1 mouse cellular context compared by ENCODE assay signal in the genomic region with DNA sequence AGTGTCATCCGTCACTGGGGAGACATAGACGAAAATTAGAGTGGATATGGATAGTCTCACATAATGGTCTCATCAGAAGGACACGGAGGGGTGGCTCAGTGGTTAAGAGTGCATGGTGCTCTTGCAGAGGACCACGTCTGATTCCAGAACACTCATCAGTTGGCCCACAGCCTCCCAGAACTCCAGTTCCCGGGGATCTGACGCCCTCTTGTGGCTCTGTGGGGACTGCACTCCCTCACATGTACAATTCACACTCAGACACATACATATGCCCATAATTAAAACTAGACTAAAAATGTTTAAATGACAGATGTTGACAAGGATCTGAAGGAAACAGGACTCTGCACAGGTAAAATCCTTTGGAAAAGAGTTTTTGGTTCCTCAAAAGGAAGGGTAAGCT.
TF ChIP-seq lines count a peak whose summit lies in the region.

No protein-coding gene starts in this region.

TF ChIP-seq in MEL, 35 proteins besides CTCF, POLR2A, EP300 and RAD21 (continued from another document):
- TF ChIP-seq ZC3H11A (IDR thresholded peaks at IDR 0.05; ENCODE audit: low read depth, low read length): peak; percentile 32; the same call in 1 of the 2 replicates
- peak; percentile 62 for TF ChIP-seq SMC3 (IDR thresholded peaks at IDR 0.05; ENCODE audit: low read depth, low read length)
